Mouse (Mus musculus) cortical plate, adult 2 months (tissue): ENCODE measurements around the gene Rere.

Experiments
- CTCF ChIP-seq: fragments of 200-500 bp; IDR thresholded peaks from 2 replicates; pipeline ENCODE4 v1.5.1; 2011; ENCODE audit warnings: mild to moderate bottlenecking, control low read depth, low read length; ENCODE audit not compliant: insufficient read depth; ENCODE audit errors: extremely low read depth
- POLR2A ChIP-seq: fragments of 200-500 bp; IDR thresholded peaks from 2 replicates; pipeline ENCODE4 v1.6.1; 2011; ENCODE audit warnings: mild to moderate bottlenecking, low read length, control low read depth; ENCODE audit not compliant: insufficient read depth; ENCODE audit errors: extremely low read depth

GRCm38 (mm10) chr4:150601489-150601888, 320.0 kb downstream of the Rere start:
- TF ChIP-seq CTCF (no peak), POLR2A (no peak)
